Mouse (Mus musculus) bone marrow, adult 2 months (tissue): ENCODE results near the gene Hdgfl2.
"Not testable (repeated sequence)": the region's sequence is repeated elsewhere in the genome, so short reads cannot be mapped to it uniquely, and the experiment has no call there.

Experiments used
- CTCF ChIP-seq: fragments of 200-500 bp; IDR thresholded peaks from 2 replicates; pipeline ENCODE4 v1.5.1; 2011; ENCODE audit warnings: low read length, control low read depth; ENCODE audit not compliant: control insufficient read depth, insufficient read depth
- POLR2A ChIP-seq: fragments of 200-500 bp; IDR thresholded peaks from 2 replicates; pipeline ENCODE4 v1.6.1; 2011; ENCODE audit warnings: low read depth, mild to moderate bottlenecking, control low read depth, low read length, borderline replicate concordance; ENCODE audit not compliant: control insufficient read depth

DNA sequence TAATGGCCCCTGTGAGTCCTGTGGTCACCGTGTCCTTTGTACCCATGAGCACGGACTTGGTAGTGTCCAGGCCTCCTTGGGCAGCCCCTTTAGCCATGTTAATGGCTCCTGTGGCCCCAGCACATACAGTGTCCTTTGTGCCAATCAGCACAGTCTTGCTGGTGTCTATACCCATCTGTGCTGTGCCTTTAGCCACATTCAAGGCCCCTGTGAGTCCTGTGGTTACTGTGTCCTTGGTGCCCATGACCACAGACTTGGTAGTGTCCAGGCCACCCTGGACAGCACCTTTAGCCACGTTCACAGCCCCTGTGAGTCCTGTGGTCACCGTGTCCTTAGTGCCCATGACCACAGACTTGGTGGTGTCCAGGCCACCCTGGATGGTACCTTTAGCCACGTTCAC, 25.4 kb downstream of the Hdgfl2 start:
- TF ChIP-seq POLR2A, CTCF: not testable (repeated sequence)
